Mouse (Mus musculus): Measurements from ENCODE around the gene Ermard. TPM values are rescaled to one million over a fixed set of nuclear protein-coding genes. Genes with fewer than 3 reads are reported as not detected.
"Not testable (repeated sequence)": the region's sequence is repeated elsewhere in the genome, so short reads cannot be mapped to it uniquely, and the experiment has no call there.

Gene Ermard
- polyA plus RNA-seq (2016; fragmentation: Nextera tagmentation; extraction: Ambion mirVana): 61.2 and 62.7 TPM in 2 replicates

DNA sequence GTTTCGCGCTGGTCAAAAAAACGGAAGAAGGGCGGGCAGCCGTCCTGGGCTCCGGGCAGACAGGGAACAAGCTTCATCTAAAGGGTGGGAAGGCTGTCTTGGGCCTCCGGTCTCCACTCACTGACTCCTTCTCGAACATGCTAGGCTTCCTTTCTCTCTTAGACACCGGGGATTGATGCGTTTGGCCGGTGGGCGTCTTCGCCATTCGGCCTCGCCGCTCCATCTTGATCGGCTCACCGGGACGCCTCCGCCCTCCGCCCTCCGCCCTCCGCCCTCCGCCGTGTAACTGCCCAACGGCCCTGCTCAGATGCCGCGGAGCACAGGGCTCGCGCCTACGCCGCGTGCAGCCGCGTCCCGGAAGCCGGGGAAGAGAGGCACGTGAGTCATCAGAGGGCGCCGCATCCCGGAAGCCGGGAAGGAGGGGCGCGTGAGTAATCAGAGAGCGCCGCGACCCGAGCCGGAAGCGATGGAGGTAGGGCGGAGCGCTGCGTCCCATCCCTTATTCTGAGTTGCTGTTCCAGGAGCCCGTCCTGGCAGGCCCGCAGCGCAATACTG lies at the start of gene Ermard, which contains the start of the genes Tcte3 and Gm3448:
Gene Ermard (plus strand): TSS at position 34 of the 555 bp plus-strand sequence.
Gene Tcte3 (minus strand): TSS at position 314 of the 555 bp plus-strand sequence.
Gene Gm3448 (minus strand): TSS at position 363 of the 555 bp plus-strand sequence.
- WGBS: 0% methylated on average over 14 of the region's 56 CpGs
- peak; percentile 98 for ATAC-seq (ENCODE audit: insufficient number of reproducible peaks, low FRiP score)
- H3K4me3 ChIP-seq: 0 out of 2 replicates have a peak within 1 kb of the TSS, but pooled peaks have one; percentile 26
- H3K9ac ChIP-seq; H3K36me3 ChIP-seq; H3K4me2 ChIP-seq; H3K27me3 ChIP-seq (replicated peaks); H3K4me1 ChIP-seq (replicated peaks); H3K27ac ChIP-seq (ENCODE audit: poor library complexity, severe bottlenecking); H3K9me3 ChIP-seq (replicated peaks): not testable (repeated sequence)

DNA sequence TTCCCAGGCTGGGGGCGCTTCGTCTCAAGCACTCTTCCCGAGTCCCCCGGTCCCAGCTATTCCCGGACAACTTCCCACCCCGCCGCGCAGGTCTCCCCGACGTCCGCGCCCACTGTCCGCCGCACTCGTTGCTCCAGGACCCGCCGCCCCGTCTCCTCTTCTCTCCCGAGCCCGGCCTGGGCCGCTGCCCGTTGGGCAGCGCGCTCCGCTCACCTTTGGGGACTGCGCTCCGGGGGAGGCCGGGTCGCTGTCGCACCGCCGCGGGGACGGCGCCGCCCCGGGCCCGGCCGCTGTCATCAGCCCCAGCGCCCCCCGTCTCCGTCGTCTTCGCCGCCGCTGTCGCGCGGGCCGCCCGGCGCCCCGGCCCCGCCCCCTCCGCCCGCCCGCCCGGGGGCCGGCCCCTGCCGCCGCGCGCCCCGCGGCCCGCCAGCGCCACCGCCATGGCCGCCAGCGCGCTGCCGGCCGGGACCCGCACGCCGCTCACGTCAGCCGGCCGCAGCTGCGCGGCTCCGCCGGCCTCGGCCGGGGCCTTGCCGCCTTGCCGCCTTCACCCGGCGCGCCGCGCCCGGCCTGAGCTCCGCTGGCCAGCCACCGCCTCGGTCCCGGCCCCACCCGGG lies 48.4 kb upstream of the Ermard start:
- H3K4me1 ChIP-seq (replicated peaks); H3K9me3 ChIP-seq (replicated peaks); H3K27ac ChIP-seq (ENCODE audit: poor library complexity, severe bottlenecking); H3K9ac ChIP-seq; H3K36me3 ChIP-seq; H3K4me2 ChIP-seq; H3K4me3 ChIP-seq; H3K27me3 ChIP-seq (replicated peaks): not testable (repeated sequence)
- peak; percentile 89 for ATAC-seq (ENCODE audit: insufficient number of reproducible peaks, low FRiP score)
- WGBS: no CpG with 5 or more reads among the region's 98 CpGs

DNA sequence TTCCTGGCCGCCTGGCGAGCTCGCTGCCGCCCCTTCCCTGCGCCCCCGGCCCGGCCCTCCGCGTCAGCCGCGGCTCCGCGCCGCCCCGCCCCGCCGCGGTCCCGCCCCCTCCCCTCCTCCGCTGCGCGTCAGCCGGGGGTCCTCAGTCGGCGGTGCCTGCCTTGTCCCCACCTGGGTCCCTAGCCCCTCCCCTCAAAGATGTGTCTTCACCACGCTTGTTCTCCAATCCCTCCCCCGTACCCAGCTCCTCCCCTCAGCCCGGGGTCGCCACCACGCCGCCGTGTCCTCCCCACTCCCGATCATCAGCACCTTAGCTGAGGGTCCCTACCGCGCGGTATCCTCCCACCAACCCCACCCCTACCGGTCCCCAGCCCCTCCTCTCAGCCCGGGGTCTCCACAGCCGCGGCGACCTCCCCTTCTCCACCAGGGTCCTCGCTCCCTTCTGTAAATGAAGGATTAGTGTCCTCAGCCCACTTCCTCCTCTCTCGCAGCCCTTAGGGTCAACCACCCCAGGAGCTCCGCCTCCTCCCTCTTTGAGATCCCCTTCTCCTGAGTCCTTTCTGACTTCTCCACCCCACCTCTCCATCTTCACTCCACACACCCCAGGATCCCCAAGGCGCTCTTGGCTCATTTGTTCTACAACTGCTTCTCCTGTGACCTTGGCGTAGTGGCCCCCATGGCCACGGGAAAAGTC lies 47.7 kb upstream of the Ermard start:
- not testable (repeated sequence) for H3K36me3 ChIP-seq; H3K4me3 ChIP-seq; H3K9me3 ChIP-seq (replicated peaks); H3K4me1 ChIP-seq (replicated peaks); H3K27ac ChIP-seq (ENCODE audit: poor library complexity, severe bottlenecking); H3K4me2 ChIP-seq; H3K9ac ChIP-seq; H3K27me3 ChIP-seq (replicated peaks)
- ATAC-seq (ENCODE audit: insufficient number of reproducible peaks, low FRiP score): peak; percentile 86
- WGBS: no CpG with 5 or more reads among the region's 47 CpGs

DNA sequence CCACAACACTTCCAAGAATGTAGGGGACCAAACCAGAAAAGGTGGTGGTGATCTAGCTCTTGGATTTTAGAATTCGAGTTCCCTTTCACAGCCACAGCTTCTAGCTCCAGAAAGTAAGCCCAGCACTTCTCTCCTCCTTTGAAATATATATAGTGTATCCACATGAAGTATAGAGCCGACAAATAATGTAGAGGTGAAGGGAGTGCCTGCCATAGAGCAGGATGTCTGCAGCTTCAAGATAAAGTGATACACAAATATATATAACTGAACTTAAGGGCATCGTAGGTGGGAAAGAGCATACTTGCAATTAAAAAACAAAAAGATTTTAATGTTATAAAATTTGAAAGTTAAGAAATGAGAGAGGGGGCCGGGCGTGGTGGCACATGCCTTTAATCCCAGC lies 46.9 kb upstream of the Ermard start:
- not testable (repeated sequence) for H3K36me3 ChIP-seq; H3K27ac ChIP-seq (ENCODE audit: poor library complexity, severe bottlenecking); H3K27me3 ChIP-seq (replicated peaks); ATAC-seq (ENCODE audit: insufficient number of reproducible peaks, low FRiP score); H3K9ac ChIP-seq; H3K4me2 ChIP-seq; H3K4me1 ChIP-seq (replicated peaks); H3K4me3 ChIP-seq; H3K9me3 ChIP-seq (replicated peaks)
- no CpG with 5 or more reads among the region's 5 CpGs for WGBS

DNA sequence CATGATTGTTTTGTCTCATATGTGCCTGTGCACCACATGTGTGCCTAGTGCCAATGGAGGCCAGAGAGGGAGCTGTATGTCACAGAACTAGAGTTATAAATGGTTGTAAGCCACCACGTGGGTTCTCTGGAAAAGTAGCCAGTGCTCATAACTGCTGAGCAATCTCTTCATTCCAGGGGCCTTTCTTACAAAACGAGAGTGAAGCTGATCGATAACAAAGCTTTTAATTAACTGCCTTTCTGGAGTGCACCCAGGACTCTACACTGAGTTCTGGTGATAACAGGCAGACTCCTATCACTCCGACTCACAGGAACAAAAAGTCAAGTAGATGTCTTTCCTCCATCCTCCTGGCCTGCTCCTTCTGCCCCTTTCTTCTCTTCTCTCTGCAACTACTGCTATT lies 41.0 kb upstream of the Ermard start:
- H3K9me3 ChIP-seq (replicated peaks); H3K36me3 ChIP-seq; H3K9ac ChIP-seq; H3K27me3 ChIP-seq (replicated peaks); H3K4me3 ChIP-seq; H3K4me2 ChIP-seq; H3K4me1 ChIP-seq (replicated peaks); H3K27ac ChIP-seq (ENCODE audit: poor library complexity, severe bottlenecking): not testable (repeated sequence)
- no CpG with 5 or more reads among the region's 4 CpGs for WGBS
- 0 out of 2 replicates have a peak, but pooled peaks have one; percentile 4 for ATAC-seq (ENCODE audit: insufficient number of reproducible peaks, low FRiP score)

DNA sequence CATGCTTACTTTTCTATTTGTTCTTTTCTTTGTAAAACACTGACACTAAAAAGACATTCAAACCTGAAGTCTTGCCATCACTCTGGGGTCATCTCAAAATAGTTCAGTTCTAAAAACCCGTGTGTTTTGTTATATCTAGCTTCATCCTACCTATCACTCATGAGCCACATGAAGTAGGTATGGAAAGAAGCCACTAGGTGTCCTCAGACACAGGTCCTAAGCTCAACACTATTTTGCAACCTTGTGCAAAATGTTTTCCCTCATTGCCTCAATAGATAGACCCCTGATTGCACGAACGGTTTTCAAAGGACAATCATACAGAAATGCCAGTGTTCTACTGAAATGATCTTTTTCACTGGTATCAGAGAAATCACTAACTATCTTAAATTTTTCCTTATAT lies 31.9 kb upstream of the Ermard start:
- not testable (repeated sequence) for H3K4me1 ChIP-seq (replicated peaks); H3K27ac ChIP-seq (ENCODE audit: poor library complexity, severe bottlenecking); H3K27me3 ChIP-seq (replicated peaks); H3K9ac ChIP-seq; H3K4me2 ChIP-seq; H3K4me3 ChIP-seq; H3K9me3 ChIP-seq (replicated peaks); H3K36me3 ChIP-seq
- ATAC-seq (ENCODE audit: insufficient number of reproducible peaks, low FRiP score): 0 out of 2 replicates have a peak, but pooled peaks have one; percentile 34
- WGBS: no CpG with 5 or more reads among the region's 3 CpGs

DNA sequence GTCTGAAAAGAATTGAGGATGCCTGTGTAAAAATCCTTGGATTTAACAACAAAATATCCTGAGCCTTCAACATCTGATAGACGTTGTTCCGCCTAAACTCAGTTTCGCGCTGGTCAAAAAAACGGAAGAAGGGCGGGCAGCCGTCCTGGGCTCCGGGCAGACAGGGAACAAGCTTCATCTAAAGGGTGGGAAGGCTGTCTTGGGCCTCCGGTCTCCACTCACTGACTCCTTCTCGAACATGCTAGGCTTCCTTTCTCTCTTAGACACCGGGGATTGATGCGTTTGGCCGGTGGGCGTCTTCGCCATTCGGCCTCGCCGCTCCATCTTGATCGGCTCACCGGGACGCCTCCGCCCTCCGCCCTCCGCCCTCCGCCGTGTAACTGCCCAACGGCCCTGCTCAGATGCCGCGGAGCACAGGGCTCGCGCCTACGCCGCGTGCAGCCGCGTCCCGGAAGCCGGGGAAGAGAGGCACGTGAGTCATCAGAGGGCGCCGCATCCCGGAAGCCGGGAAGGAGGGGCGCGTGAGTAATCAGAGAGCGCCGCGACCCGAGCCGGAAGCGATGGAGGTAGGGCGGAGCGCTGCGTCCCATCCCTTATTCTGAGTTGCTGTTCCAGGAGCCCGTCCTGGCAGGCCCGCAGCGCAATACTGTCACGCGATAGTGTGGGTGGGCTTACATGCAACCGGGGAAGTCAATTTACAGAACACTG lies 31.1 kb upstream of the Ermard start, which contains the start of gene Gm3435:
Gene Gm3435 (plus strand): TSS at position 471 of the 708 bp plus-strand sequence.
- no CpG with 5 or more reads among the region's 60 CpGs for WGBS
- H3K4me3 ChIP-seq; H3K27ac ChIP-seq (ENCODE audit: poor library complexity, severe bottlenecking); H3K27me3 ChIP-seq (replicated peaks); H3K9me3 ChIP-seq (replicated peaks); H3K9ac ChIP-seq; H3K4me1 ChIP-seq (replicated peaks); H3K4me2 ChIP-seq; H3K36me3 ChIP-seq: not testable (repeated sequence)
- peak; percentile 97 for ATAC-seq (ENCODE audit: insufficient number of reproducible peaks, low FRiP score)

DNA sequence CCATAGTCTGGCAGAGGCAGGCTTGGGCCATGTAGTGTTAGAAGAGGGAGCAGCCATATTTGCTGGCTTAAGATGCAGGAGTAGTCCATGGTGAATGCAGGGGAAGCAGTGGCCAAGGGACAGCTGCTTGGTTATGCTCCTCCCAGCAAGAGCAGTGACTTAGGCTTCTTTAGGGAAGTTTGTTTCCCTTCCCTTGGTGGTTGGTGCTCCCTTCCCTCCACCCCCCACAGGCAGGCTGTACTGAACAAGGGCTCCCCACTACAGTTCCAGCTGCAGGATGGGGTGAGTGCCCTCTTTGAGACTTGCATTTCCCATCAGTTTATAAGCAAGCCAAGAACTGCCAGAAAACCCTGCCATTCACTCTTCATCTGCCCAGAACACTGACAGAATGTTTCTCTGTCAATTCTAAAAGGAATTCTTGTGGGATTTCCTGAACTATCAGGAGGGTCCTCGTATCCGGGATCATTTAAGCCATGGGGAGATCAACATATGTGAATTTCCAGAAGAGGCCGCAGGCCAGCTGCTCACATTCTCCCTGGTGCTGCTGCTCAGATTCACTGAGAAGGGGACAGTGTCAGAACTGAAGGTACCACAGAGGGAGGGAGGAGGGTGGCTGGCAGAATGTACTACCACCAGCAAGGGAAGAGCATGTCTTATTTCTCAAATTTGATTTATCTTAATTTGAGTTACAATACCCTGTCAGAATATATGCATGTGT lies 19.3 kb upstream of the Ermard start:
- H3K36me3 ChIP-seq; H3K4me2 ChIP-seq; H3K27ac ChIP-seq (ENCODE audit: poor library complexity, severe bottlenecking); H3K9me3 ChIP-seq (replicated peaks); H3K27me3 ChIP-seq (replicated peaks); H3K4me1 ChIP-seq (replicated peaks); ATAC-seq (ENCODE audit: insufficient number of reproducible peaks, low FRiP score); H3K4me3 ChIP-seq: not testable (repeated sequence)
- H3K9ac ChIP-seq: 0 out of 2 replicates have a peak overlapping the region, but pooled peaks have one; percentile 41
- WGBS: 80% methylated on average over 3 of the region's 3 CpGs

DNA sequence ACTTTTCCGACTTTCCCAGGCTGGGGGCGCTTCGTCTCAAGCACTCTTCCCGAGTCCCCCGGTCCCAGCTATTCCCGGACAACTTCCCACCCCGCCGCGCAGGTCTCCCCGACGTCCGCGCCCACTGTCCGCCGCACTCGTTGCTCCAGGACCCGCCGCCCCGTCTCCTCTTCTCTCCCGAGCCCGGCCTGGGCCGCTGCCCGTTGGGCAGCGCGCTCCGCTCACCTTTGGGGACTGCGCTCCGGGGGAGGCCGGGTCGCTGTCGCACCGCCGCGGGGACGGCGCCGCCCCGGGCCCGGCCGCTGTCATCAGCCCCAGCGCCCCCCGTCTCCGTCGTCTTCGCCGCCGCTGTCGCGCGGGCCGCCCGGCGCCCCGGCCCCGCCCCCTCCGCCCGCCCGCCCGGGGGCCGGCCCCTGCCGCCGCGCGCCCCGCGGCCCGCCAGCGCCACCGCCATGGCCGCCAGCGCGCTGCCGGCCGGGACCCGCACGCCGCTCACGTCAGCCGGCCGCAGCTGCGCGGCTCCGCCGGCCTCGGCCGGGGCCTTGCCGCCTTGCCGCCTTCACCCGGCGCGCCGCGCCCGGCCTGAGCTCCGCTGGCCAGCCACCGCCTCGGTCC lies 17.0 kb upstream of the Ermard start:
- H3K9ac ChIP-seq; H3K4me1 ChIP-seq (replicated peaks); H3K27ac ChIP-seq (ENCODE audit: poor library complexity, severe bottlenecking); H3K27me3 ChIP-seq (replicated peaks); H3K4me2 ChIP-seq; H3K36me3 ChIP-seq; H3K9me3 ChIP-seq (replicated peaks); H3K4me3 ChIP-seq: not testable (repeated sequence)
- no CpG with 5 or more reads among the region's 97 CpGs for WGBS
- ATAC-seq (ENCODE audit: insufficient number of reproducible peaks, low FRiP score): peak; percentile 87

DNA sequence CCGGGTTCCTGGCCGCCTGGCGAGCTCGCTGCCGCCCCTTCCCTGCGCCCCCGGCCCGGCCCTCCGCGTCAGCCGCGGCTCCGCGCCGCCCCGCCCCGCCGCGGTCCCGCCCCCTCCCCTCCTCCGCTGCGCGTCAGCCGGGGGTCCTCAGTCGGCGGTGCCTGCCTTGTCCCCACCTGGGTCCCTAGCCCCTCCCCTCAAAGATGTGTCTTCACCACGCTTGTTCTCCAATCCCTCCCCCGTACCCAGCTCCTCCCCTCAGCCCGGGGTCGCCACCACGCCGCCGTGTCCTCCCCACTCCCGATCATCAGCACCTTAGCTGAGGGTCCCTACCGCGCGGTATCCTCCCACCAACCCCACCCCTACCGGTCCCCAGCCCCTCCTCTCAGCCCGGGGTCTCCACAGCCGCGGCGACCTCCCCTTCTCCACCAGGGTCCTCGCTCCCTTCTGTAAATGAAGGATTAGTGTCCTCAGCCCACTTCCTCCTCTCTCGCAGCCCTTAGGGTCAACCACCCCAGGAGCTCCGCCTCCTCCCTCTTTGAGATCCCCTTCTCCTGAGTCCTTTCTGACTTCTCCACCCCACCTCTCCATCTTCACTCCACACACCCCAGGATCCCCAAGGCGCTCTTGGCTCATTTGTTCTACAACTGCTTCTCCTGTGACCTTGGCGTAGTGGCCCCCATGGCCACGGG lies 16.4 kb upstream of the Ermard start:
- not testable (repeated sequence) for H3K4me3 ChIP-seq; H3K4me2 ChIP-seq; H3K9me3 ChIP-seq (replicated peaks); H3K27ac ChIP-seq (ENCODE audit: poor library complexity, severe bottlenecking); H3K9ac ChIP-seq; H3K36me3 ChIP-seq; H3K27me3 ChIP-seq (replicated peaks); H3K4me1 ChIP-seq (replicated peaks)
- WGBS: no CpG with 5 or more reads among the region's 48 CpGs
- peak; percentile 82 for ATAC-seq (ENCODE audit: insufficient number of reproducible peaks, low FRiP score)
